Comparison of ENCODE assay signal across 13 mouse cellular contexts in genomic region chr13:54390565-54391013, GRCm38 (mm10). TPM values are rescaled to one million over a fixed set of nuclear protein-coding genes. Genes with fewer than 3 reads are reported as not detected.
DNase-seq lines count a peak whose midpoint lies in the region; ATAC-seq lines count a peak whose summit lies in the region.
"Had no signal": no experiment of that assay in that cellular context is flagged by ENCODE, and none has a peak within 500 bp of the region (broad histone marks: within the 10 kb centered on the region; RNA-seq: fewer than 3 reads in every experiment).

No protein-coding gene starts in this region.

- DNase-seq in cerebellum, postnatal 10 days, result peak; percentile 60 to 65
- no peak for DNase-seq in cerebellum, adult 11-12 months
- no peak for DNase-seq in limb, embryonic 10.5 days (ENCODE audit: low spot score)
- no peak for DNase-seq in embryonic facial prominence, embryonic 14.5 days (ENCODE audit: low spot score)
- no peak for DNase-seq in kidney, postnatal 4 days
- DNase-seq: gastrocnemius, postnatal 25 days; kidney, adult 18-20 months had no signal

- no peak overlapping the region for H3K4me2 ChIP-seq in limb, embryonic 15.5 days
- H3K4me2 ChIP-seq in embryonic facial prominence, embryonic 14.5 days (ENCODE audit: low read depth, low read length), result no peak overlapping the region
- H3K4me2 ChIP-seq in hindbrain, embryonic 16.5 days (ENCODE audit: low read length), result no peak overlapping the region
- H3K4me2 ChIP-seq: embryonic facial prominence, embryonic 12.5 days; limb, embryonic 12.5 days; liver, embryonic 15.5 days had no signal

- no peaks in the 10 kb centered on the region for H3K9me3 ChIP-seq in limb, embryonic 15.5 days
- H3K9me3 ChIP-seq in limb, embryonic 10.5 days (replicated peaks), result no peaks in the 10 kb centered on the region
- no peaks in the 10 kb centered on the region for H3K9me3 ChIP-seq in embryonic facial prominence, embryonic 14.5 days (ENCODE audit: control insufficient read depth, low read length)
- H3K9me3 ChIP-seq in hindbrain, embryonic 16.5 days (ENCODE audit: control insufficient read depth, low read length), result no peaks in the 10 kb centered on the region
- H3K9me3 ChIP-seq: embryonic facial prominence, embryonic 12.5 days; limb, embryonic 12.5 days; liver, embryonic 15.5 days had no signal

- H3K4me1 ChIP-seq in limb, embryonic 15.5 days, result peaks cover 10% of the 10 kb centered on the region; the same call in 1 of the 2 replicates
- H3K4me1 ChIP-seq in limb, embryonic 10.5 days, result no peaks in the 10 kb centered on the region
- peaks cover 14% of the 10 kb centered on the region for H3K4me1 ChIP-seq in embryonic facial prominence, embryonic 14.5 days (ENCODE audit: control insufficient read depth, insufficient read depth, low read length)
- peaks cover 18% of the 10 kb centered on the region for H3K4me1 ChIP-seq in hindbrain, embryonic 16.5 days (ENCODE audit: control insufficient read depth, insufficient read depth, low read depth, low read length)
- H3K4me1 ChIP-seq: limb, embryonic 12.5 days; liver, embryonic 15.5 days had no signal

- no peak overlapping the region for H3K4me3 ChIP-seq in limb, embryonic 15.5 days
- no peak overlapping the region for H3K4me3 ChIP-seq in limb, embryonic 10.5 days
- no peak overlapping the region for H3K4me3 ChIP-seq in embryonic facial prominence, embryonic 14.5 days (ENCODE audit: low read depth, low read length)
- no peak overlapping the region for H3K4me3 ChIP-seq in hindbrain, embryonic 16.5 days (ENCODE audit: low read length)
- H3K4me3 ChIP-seq: embryonic facial prominence, embryonic 12.5 days; limb, embryonic 12.5 days; liver, embryonic 15.5 days had no signal

- ATAC-seq in limb, embryonic 15.5 days (ENCODE audit: insufficient number of reproducible peaks, low FRiP score, low TSS enrichment, low read depth), result no peak
- ATAC-seq in embryonic facial prominence, embryonic 14.5 days (ENCODE audit: low read depth), result peak; percentile 27; the same call in 1 of the 2 replicates
- peak; percentile 75 for ATAC-seq in hindbrain, embryonic 16.5 days
- ATAC-seq in frontal cortex, adult (ENCODE audit: low TSS enrichment), result no peak

- 84% methylated on average over 7 of the region's 7 CpGs for WGBS in limb, embryonic 15.5 days
- WGBS in limb, embryonic 10.5 days, result 89% methylated on average over 7 of the region's 7 CpGs
- WGBS in embryonic facial prominence, embryonic 14.5 days, result 79% methylated on average over 7 of the region's 7 CpGs
- WGBS in hindbrain, embryonic 16.5 days, result 41% methylated on average over 7 of the region's 7 CpGs

- H3K27ac ChIP-seq in limb, embryonic 15.5 days, result peak overlapping the region; percentile 35; the same call in 1 of the 2 replicates
- no peak overlapping the region for H3K27ac ChIP-seq in limb, embryonic 10.5 days
- peak overlapping the region; percentile 44 for H3K27ac ChIP-seq in embryonic facial prominence, embryonic 14.5 days (replicated peaks; ENCODE audit: low read depth, low read length)
- H3K27ac ChIP-seq in hindbrain, embryonic 16.5 days (ENCODE audit: low read depth, low read length), result peak overlapping the region; percentile 79
- H3K27ac ChIP-seq: embryonic facial prominence, embryonic 12.5 days; limb, embryonic 12.5 days; liver, embryonic 15.5 days had no signal

- H3K9ac ChIP-seq in limb, embryonic 15.5 days, result no peak overlapping the region
- H3K9ac ChIP-seq in embryonic facial prominence, embryonic 14.5 days (ENCODE audit: low read depth, low read length), result no peak overlapping the region
- H3K9ac ChIP-seq in hindbrain, embryonic 16.5 days (ENCODE audit: low read depth, low read length), result no peak overlapping the region
- H3K9ac ChIP-seq: embryonic facial prominence, embryonic 12.5 days; limb, embryonic 12.5 days; liver, embryonic 15.5 days had no signal

- H3K27me3 ChIP-seq in limb, embryonic 15.5 days, result peaks cover 8% of the 10 kb centered on the region; the same call in 1 of the 2 replicates
- H3K27me3 ChIP-seq in limb, embryonic 10.5 days (ENCODE audit: low read depth, poor library complexity, severe bottlenecking), result no peaks in the 10 kb centered on the region
- no peaks in the 10 kb centered on the region for H3K27me3 ChIP-seq in embryonic facial prominence, embryonic 14.5 days (replicated peaks; ENCODE audit: control insufficient read depth, insufficient read depth, low read length)
- no peaks in the 10 kb centered on the region for H3K27me3 ChIP-seq in hindbrain, embryonic 16.5 days (replicated peaks; ENCODE audit: control insufficient read depth, insufficient read depth, low read length)
- H3K27me3 ChIP-seq: embryonic facial prominence, embryonic 12.5 days; limb, embryonic 12.5 days; liver, embryonic 15.5 days had no signal

- H3K36me3 ChIP-seq in limb, embryonic 15.5 days, result no peaks in the 10 kb centered on the region
- no peaks in the 10 kb centered on the region for H3K36me3 ChIP-seq in limb, embryonic 10.5 days
- H3K36me3 ChIP-seq in embryonic facial prominence, embryonic 14.5 days (ENCODE audit: control insufficient read depth, insufficient read depth, low read length), result no peaks in the 10 kb centered on the region
- no peaks in the 10 kb centered on the region for H3K36me3 ChIP-seq in hindbrain, embryonic 16.5 days (ENCODE audit: control insufficient read depth, insufficient read depth, low read length)
- H3K36me3 ChIP-seq: embryonic facial prominence, embryonic 12.5 days; limb, embryonic 12.5 days; liver, embryonic 15.5 days had no signal

RNA-seq across cellular contexts. Expression of gene Cplx2, which starts 19.4 kb away (rescaled TPM):
- 3.9 and 4.1 TPM in 2 replicates for polyA plus RNA-seq in limb, embryonic 15.5 days (2015; fragmentation: Nextera tagmentation; extraction: Ambion mirVana)
- 2.5 and 3.5 TPM in 2 replicates for polyA plus RNA-seq in limb, embryonic 10.5 days (2016; fragmentation: Nextera tagmentation; extraction: Ambion mirVana)
- 7.0 and 9.6 TPM in 2 replicates for polyA plus RNA-seq in embryonic facial prominence, embryonic 14.5 days (2014; fragmentation: Nextera tagmentation; extraction: Ambion mirVana)
- polyA plus RNA-seq in hindbrain, embryonic 16.5 days (2015; fragmentation: Nextera tagmentation; extraction: Ambion mirVana), result 36.6 and 41.9 TPM in 2 replicates

Comparison
In these comparisons a context has a peak if more than half of its experiments do, and no peak if none do; other contexts are left out.
1. DNase-seq: peak in cerebellum, postnatal 10 days (2 of 2); none in cerebellum, adult 11-12 months (single experiment), limb, embryonic 10.5 days (single experiment), embryonic facial prominence, embryonic 14.5 days (single experiment) and kidney, postnatal 4 days (0 of 2).
2. ATAC-seq: peak in embryonic facial prominence, embryonic 14.5 days (single experiment) and hindbrain, embryonic 16.5 days (single experiment); none in limb, embryonic 15.5 days (single experiment) and frontal cortex, adult (single experiment).